Mouse (Mus musculus): ENCODE results near the gene Omp.

- TF ChIP-seq CTCF (IDR thresholded peaks at IDR 0.05; ENCODE audit: insufficient read depth, low read length) (no peak), POLR2A (IDR thresholded peaks at IDR 0.05; ENCODE audit: borderline replicate concordance, extremely low read depth, low read depth, low read length) (no peak)
Measured at GRCm38 (mm10) chr7:98103942-98104292, 41.4 kb downstream of the Omp start.

Measured in lung, adult 2 months (tissue).